Mouse (Mus musculus): ENCODE measurements around the gene Fli1.

Gene Fli1

GRCm38 (mm10) chr9:32550541-32550940 lies 7.9 kb upstream of the Fli1 start:
- in situ Hi-C loops (cut with MseI, MboI): no loop called here

GRCm38 (mm10) chr9:32549462-32550384 lies 7.1 kb upstream of the Fli1 start:
- in situ Hi-C loops (cut with MseI, MboI): no loop called here

GRCm38 (mm10) chr9:32546731-32547130 lies 4.1 kb upstream of the Fli1 start:
- in situ Hi-C loops (cut with MseI, MboI): no loop called here

GRCm38 (mm10) chr9:32544731-32545661 lies 2.3 kb upstream of the Fli1 start:
- in situ Hi-C loops (cut with MseI, MboI): no loop called here

- in situ Hi-C loops (cut with MseI, MboI): no loop called here
These were observed 1.4 kb upstream of the Fli1 start for GRCm38 (mm10) chr9:32543923-32544575.

GRCm38 (mm10) chr9:32543040-32543581 lies 450 bp upstream of the Fli1 start:
- in situ Hi-C loops (cut with MseI, MboI): no loop called here

- in situ Hi-C loops (cut with MseI, MboI): no loop called here
These were observed 1.3 kb downstream of the Fli1 start for GRCm38 (mm10) chr9:32541223-32541901.

GRCm38 (mm10) chr9:32540406-32541222 lies 2.0 kb downstream of the Fli1 start:
- in situ Hi-C loops (cut with MseI, MboI): no loop called here

- in situ Hi-C loops (cut with MseI, MboI): no loop called here
These were observed 2.6 kb downstream of the Fli1 start for GRCm38 (mm10) chr9:32540061-32540405.

GRCm38 (mm10) chr9:32539321-32539761 lies 3.3 kb downstream of the Fli1 start:
- in situ Hi-C loops (cut with MseI, MboI): no loop called here

- in situ Hi-C loops (cut with MseI, MboI): no loop called here
These were observed 4.5 kb downstream of the Fli1 start for GRCm38 (mm10) chr9:32538124-32538523.

- in situ Hi-C loops (cut with MseI, MboI): no loop called here
These were observed 5.0 kb downstream of the Fli1 start for GRCm38 (mm10) chr9:32537706-32538105.

- in situ Hi-C loops (cut with MseI, MboI): no loop called here
These were observed 7.3 kb downstream of the Fli1 start for GRCm38 (mm10) chr9:32535201-32535955.

- in situ Hi-C loops (cut with MseI, MboI): no loop called here
These were observed 8.5 kb downstream of the Fli1 start for GRCm38 (mm10) chr9:32534025-32534615.

- in situ Hi-C loops (cut with MseI, MboI): no loop called here
These were observed 11.1 kb downstream of the Fli1 start for GRCm38 (mm10) chr9:32531588-32531987.

- in situ Hi-C loops (cut with MseI, MboI): no loop called here
These were observed 11.7 kb downstream of the Fli1 start for GRCm38 (mm10) chr9:32530975-32531374.

GRCm38 (mm10) chr9:32530188-32530587 lies 12.5 kb downstream of the Fli1 start:
- in situ Hi-C loops (cut with MseI, MboI): no loop called here

GRCm38 (mm10) chr9:32529594-32529993 lies 13.1 kb downstream of the Fli1 start:
- in situ Hi-C loops (cut with MseI, MboI): no loop called here

GRCm38 (mm10) chr9:32527329-32527728 lies 15.3 kb downstream of the Fli1 start:
- in situ Hi-C loops (cut with MseI, MboI): no loop called here

All from mouse trophoblast stem cell (cell line).